Mouse (Mus musculus): ENCODE measurements around the gene Tfap2a. TPM values are rescaled to one million over a fixed set of nuclear protein-coding genes. Genes with fewer than 3 reads are reported as not detected.

Tfap2a gene
- polyA plus RNA-seq, 1 experiment from 2014 or later, result 0.07 TPM

DNA sequence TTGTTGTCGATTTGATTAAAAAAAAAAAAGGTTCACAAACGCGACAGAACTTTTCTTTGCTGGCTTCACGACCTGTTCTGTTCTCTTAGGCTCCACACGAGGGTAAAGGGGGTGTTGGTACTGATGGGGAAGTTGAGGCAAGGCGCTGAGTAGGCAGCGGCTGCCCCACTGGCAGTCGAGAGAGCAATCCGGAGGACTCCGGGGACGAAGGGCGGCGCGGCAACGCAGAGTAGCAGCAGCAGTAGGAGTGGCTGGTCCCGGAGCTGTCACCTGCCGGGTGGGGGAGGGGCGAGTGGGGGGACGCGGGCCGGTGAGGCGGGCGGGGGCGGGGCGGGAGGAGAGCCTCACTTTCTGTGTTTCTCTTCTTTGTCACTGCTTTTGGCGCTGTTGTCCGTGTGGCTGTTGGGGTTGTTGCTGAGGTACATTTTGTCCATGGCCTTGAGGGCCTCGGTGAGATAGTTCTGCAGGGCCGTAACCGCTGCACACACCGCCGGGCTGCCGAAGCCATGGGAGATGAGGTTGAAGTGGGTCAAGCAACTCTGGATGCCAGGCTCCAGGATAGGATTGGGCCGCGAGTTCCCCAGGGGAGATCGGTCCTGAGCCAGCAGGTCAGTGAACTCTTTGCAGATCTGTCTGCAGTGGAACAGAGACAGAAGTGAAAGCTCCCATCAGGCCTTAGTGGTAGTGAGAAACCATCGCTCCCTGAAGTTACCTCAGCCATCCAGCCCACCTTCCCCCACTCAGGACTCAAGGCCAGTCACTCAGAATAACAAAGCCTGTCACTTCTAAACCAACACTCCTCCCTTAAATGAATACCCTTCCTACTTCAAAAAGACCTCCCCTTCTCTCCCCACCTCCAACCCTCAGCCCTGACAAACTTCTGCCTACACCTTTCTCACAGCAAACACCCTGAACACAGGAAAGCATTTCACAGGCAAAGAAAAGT, 21.1 kb downstream of the Tfap2a start:
- peaks cover 96% of the 10 kb centered on the region for H3K27me3 ChIP-seq (replicated peaks; ENCODE audit: control insufficient read depth, insufficient read depth, low read length)
- H3K9me3 ChIP-seq (ENCODE audit: control insufficient read depth), result no peaks in the 10 kb centered on the region
- H3K36me3 ChIP-seq (ENCODE audit: control insufficient read depth, insufficient read depth), result no peaks in the 10 kb centered on the region
- ATAC-seq, result no peak
- no peak for TF ChIP-seq CTCF (IDR thresholded peaks at IDR 0.05; ENCODE audit: low read depth)
- H3K9ac ChIP-seq (ENCODE audit: low read depth, low read length), result no peak overlapping the region
- WGBS, result 8% methylated on average over 36 of the region's 37 CpGs
- H3K27ac ChIP-seq (ENCODE audit: low read depth, low read length), result no peak overlapping the region
- no peak overlapping the region; the same call in 1 of the 2 replicates for H3K4me3 ChIP-seq (ENCODE audit: low read depth, low read length)
- no peaks in the 10 kb centered on the region; the same call in 1 of the 2 replicates for H3K4me1 ChIP-seq (replicated peaks; ENCODE audit: control insufficient read depth, insufficient read depth, low read length)
- H3K4me2 ChIP-seq (replicated peaks; ENCODE audit: low read depth), result peak overlapping the region; percentile 27

DNA sequence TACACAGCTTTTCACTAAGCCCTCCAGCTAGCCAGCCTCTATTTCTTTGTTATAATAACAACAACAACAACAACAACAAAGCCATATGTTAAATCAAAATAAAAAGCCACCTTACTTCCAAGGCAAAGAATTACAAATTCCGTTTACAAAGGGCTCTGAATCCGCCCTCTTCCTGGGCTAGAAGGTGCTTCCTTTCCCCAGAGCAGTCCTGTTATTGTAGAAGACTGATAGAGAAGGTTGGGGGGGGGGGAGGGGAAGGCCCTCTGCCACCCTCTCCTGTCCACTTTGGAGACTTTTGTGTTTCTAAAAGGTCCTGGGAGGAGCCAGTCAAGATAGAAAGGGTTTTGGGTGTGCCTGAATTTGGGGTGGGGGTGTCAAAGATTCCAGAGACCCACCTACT, 23.6 kb downstream of the Tfap2a start:
- Histone ChIP-seq H3K27me3 (replicated peaks; ENCODE audit: control insufficient read depth, insufficient read depth, low read length) (peaks cover 96% of the 10 kb centered on the region), H3K36me3 (ENCODE audit: control insufficient read depth, insufficient read depth) (no peaks in the 10 kb centered on the region), H3K9me3 (ENCODE audit: control insufficient read depth) (no peaks in the 10 kb centered on the region), H3K9ac (ENCODE audit: low read depth, low read length) (no peak overlapping the region), H3K4me3 (ENCODE audit: low read depth, low read length) (no peak overlapping the region), H3K4me1 (replicated peaks; ENCODE audit: control insufficient read depth, insufficient read depth, low read length) (no peaks in the 10 kb centered on the region), H3K4me2 (replicated peaks; ENCODE audit: low read depth) (no peak overlapping the region), H3K27ac (ENCODE audit: low read depth, low read length) (no peak overlapping the region)
- no peak for TF ChIP-seq CTCF (IDR thresholded peaks at IDR 0.05; ENCODE audit: low read depth)
- 9% methylated on average over 2 of the region's 2 CpGs for WGBS
- ATAC-seq, result no peak

DNA sequence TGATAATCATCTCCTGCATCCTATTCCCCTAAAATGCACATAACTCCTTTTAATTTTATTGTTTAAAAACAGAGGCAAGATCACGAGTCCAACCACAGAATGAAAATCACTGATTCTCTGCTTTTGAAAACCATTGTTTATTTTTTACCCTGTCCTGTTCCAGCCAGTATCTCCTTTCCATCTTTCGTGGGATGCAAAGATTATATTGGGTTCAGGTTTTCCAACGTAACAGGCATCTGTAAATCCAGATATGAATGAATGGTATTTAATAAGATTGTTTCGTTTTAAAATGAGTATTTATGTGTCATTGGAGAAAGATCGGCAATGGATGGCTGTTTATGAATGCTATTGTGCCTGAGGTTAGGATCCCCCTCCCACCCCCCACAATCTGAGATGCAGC, 24.5 kb downstream of the Tfap2a start:
- no peaks in the 10 kb centered on the region for H3K9me3 ChIP-seq (ENCODE audit: control insufficient read depth)
- H3K27ac ChIP-seq (ENCODE audit: low read depth, low read length), result no peak overlapping the region
- 6% methylated on average over 5 of the region's 5 CpGs for WGBS
- H3K4me1 ChIP-seq (replicated peaks; ENCODE audit: control insufficient read depth, insufficient read depth, low read length), result no peaks in the 10 kb centered on the region
- no peaks in the 10 kb centered on the region for H3K36me3 ChIP-seq (ENCODE audit: control insufficient read depth, insufficient read depth)
- peaks cover 96% of the 10 kb centered on the region for H3K27me3 ChIP-seq (replicated peaks; ENCODE audit: control insufficient read depth, insufficient read depth, low read length)
- no peak for TF ChIP-seq CTCF (IDR thresholded peaks at IDR 0.05; ENCODE audit: low read depth)
- H3K9ac ChIP-seq (ENCODE audit: low read depth, low read length), result no peak overlapping the region
- no peak for ATAC-seq
- no peak overlapping the region for H3K4me3 ChIP-seq (ENCODE audit: low read depth, low read length)
- H3K4me2 ChIP-seq (replicated peaks; ENCODE audit: low read depth), result no peak overlapping the region

DNA sequence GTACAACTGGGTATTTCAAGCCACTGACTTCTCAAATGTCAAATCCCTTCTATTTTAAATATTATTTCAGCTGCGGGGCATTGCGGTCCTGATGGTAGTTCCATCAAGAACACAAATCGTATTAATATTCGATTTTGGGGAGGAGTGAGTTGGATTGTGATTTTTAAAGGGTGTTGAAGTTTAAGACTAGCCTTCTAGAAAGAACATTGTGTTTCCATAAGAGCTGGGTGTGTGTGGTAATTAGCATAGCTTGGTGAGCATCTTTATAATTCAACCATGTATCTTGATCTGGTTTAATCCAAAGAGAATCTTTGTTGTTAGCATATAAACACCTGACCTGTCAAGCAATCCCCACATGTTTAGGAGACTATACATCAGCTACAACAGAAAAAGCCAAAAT, 24.9 kb downstream of the Tfap2a start:
- no peaks in the 10 kb centered on the region for H3K36me3 ChIP-seq (ENCODE audit: control insufficient read depth, insufficient read depth)
- ATAC-seq, result no peak
- H3K9ac ChIP-seq (ENCODE audit: low read depth, low read length), result no peak overlapping the region
- H3K4me3 ChIP-seq (ENCODE audit: low read depth, low read length), result no peak overlapping the region
- no peak for TF ChIP-seq CTCF (IDR thresholded peaks at IDR 0.05; ENCODE audit: low read depth)
- H3K9me3 ChIP-seq (ENCODE audit: control insufficient read depth), result no peaks in the 10 kb centered on the region
- 5% methylated on average over 4 of the region's 4 CpGs for WGBS
- peaks cover 96% of the 10 kb centered on the region for H3K27me3 ChIP-seq (replicated peaks; ENCODE audit: control insufficient read depth, insufficient read depth, low read length)
- no peak overlapping the region for H3K4me2 ChIP-seq (replicated peaks; ENCODE audit: low read depth)
- no peaks in the 10 kb centered on the region for H3K4me1 ChIP-seq (replicated peaks; ENCODE audit: control insufficient read depth, insufficient read depth, low read length)
- no peak overlapping the region for H3K27ac ChIP-seq (ENCODE audit: low read depth, low read length)

DNA sequence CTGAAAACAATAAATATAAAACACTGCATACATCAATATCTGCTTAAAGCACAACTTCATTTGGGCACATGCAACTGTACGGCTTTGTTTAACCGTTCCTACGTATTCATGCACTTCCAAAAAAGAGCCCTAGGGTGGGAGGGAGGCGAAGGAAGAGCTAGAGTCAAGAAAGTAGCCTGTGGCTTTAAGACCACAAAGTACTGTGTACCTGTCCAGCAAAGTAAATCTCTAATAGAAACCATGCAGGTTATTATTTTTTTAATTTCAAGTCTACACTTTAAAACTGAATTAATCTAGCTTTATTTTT, 25.7 kb downstream of the Tfap2a start:
- Histone ChIP-seq H3K9me3 (ENCODE audit: control insufficient read depth) (no peaks in the 10 kb centered on the region), H3K4me2 (replicated peaks; ENCODE audit: low read depth) (no peak overlapping the region), H3K36me3 (ENCODE audit: control insufficient read depth, insufficient read depth) (no peaks in the 10 kb centered on the region), H3K27ac (ENCODE audit: low read depth, low read length) (no peak overlapping the region), H3K4me3 (ENCODE audit: low read depth, low read length) (no peak overlapping the region), H3K4me1 (replicated peaks; ENCODE audit: control insufficient read depth, insufficient read depth, low read length) (no peaks in the 10 kb centered on the region), H3K27me3 (replicated peaks; ENCODE audit: control insufficient read depth, insufficient read depth, low read length) (peaks cover 96% of the 10 kb centered on the region), H3K9ac (ENCODE audit: low read depth, low read length) (no peak overlapping the region)
- no peak for TF ChIP-seq CTCF (IDR thresholded peaks at IDR 0.05; ENCODE audit: low read depth)
- WGBS, result 2% methylated on average over 4 of the region's 4 CpGs
- no peak for ATAC-seq

DNA sequence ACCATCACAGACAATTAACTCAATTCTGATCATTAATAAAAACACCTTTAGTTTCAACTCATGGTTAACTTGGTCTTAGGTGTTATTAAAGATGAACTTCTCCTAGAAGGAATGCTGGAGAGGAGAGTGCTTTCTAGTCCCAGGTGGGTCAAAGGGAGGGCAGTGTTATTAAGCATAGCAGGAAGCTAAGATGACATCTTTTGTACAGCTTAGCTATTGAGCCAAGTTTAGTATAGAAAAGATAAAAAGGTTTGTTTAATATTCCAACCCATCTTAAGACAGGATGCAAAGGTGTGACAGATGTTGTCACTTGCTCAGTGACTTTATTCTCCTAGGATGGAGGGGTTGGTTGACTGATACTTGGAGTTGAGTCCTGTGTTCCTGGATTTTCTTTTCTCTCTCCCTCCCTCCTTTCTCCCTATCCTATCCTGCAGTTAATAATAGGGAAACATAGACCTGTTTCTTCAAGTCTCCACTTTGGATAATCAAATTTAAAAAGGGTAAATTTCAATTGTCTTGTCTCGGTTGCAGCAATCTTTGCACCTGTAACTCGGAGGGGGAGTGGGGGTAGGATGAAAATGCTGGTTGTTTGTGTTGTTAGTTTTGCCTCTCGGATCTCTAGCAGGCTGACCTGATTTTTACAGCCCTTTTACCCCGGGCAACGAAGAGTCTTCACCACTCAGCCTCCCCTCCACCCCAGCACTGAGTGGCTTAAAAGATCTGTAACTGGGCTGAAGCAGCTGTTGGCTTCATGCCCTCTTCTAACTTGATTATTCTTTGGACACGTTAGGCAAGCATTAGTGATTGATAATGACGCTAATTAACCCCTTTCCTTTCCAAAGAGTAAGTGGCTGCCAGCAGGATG, 26.3 kb downstream of the Tfap2a start:
- Histone ChIP-seq H3K4me1 (replicated peaks; ENCODE audit: control insufficient read depth, insufficient read depth, low read length) (no peaks in the 10 kb centered on the region), H3K9ac (ENCODE audit: low read depth, low read length) (no peak overlapping the region), H3K27me3 (replicated peaks; ENCODE audit: control insufficient read depth, insufficient read depth, low read length) (peaks cover 96% of the 10 kb centered on the region), H3K9me3 (ENCODE audit: control insufficient read depth) (no peaks in the 10 kb centered on the region), H3K27ac (ENCODE audit: low read depth, low read length) (no peak overlapping the region), H3K36me3 (ENCODE audit: control insufficient read depth, insufficient read depth) (no peaks in the 10 kb centered on the region), H3K4me3 (ENCODE audit: low read depth, low read length) (no peak overlapping the region), H3K4me2 (replicated peaks; ENCODE audit: low read depth) (no peak overlapping the region)
- ATAC-seq, result no peak
- WGBS, result 2% methylated on average over 7 of the region's 7 CpGs
- no peak for TF ChIP-seq CTCF (IDR thresholded peaks at IDR 0.05; ENCODE audit: low read depth)
